Mouse (Mus musculus) liver, embryonic 14.5 days (tissue): ENCODE data around the gene Gm5294. TPM values are rescaled to one million over a fixed set of nuclear protein-coding genes. Genes with fewer than 3 reads are reported as not detected.

Experiments used
- ATAC-seq: fragments of 200-750 bp; cut with Nextera tagmentation; 2 replicates; pipeline ENCODE4 v1.8.0; 2017; ENCODE audit warnings: moderate number of reproducible peaks, mild to moderate bottlenecking, moderate library complexity; ENCODE audit not compliant: insufficient read depth
- DNase-seq, 3 experiments: peaks; one replicate each; pipeline ENCODE4 v3.0.0-alpha.2; 2012 to 2013; ENCODE audit warnings: low read depth in 3 of 3, low spot score in 3 of 3
- H3K27ac ChIP-seq: fragments of 300-500 bp; sonication (generic); 2 replicates; pipeline ENCODE4 v1.5.1; 2014; ENCODE audit warnings: moderate library complexity, mild to moderate bottlenecking, control low read depth, inconsistent platforms
- H3K27me3 ChIP-seq: fragments of 300-500 bp; sonication (generic); 2 replicates; pipeline ENCODE4 v1.6.1; 2014; ENCODE audit warnings: mild to moderate bottlenecking, low read length, moderate library complexity; ENCODE audit not compliant: control insufficient read depth, insufficient read depth
- H3K36me3 ChIP-seq: fragments of 300-500 bp; sonication (generic); replicated peaks from 2 replicates; pipeline ENCODE4 v1.6.1; 2014; ENCODE audit warnings: low read depth; ENCODE audit not compliant: control insufficient read depth, insufficient read depth
- H3K4me1 ChIP-seq, 2 experiments: fragments of 200-500 bp in 1 of 2; fragments of 300-500 bp in 1 of 2; sonication (generic) in 1 of 2; replicated peaks; 2 replicates each; pipeline ENCODE4 v1.6.1; 2012 to 2014; ENCODE audit warnings: antibody characterized with exemption in 1 of 2, inconsistent platforms in 1 of 2, low read length in 1 of 2; ENCODE audit not compliant: control insufficient read depth in 2 of 2, insufficient read depth in 2 of 2
- H3K4me2 ChIP-seq: fragments of 300-500 bp; sonication (generic); 2 replicates; pipeline ENCODE4 v1.6.1; 2014; ENCODE audit warnings: low read depth, mild to moderate bottlenecking, control low read depth, moderate library complexity
- H3K4me3 ChIP-seq, 2 experiments: fragments of 200-500 bp in 1 of 2; fragments of 300-500 bp in 1 of 2; sonication (generic) in 1 of 2; 2 replicates each; pipeline ENCODE4 v1.5.1; 2012 to 2014; ENCODE audit warnings: low read depth in 2 of 2, low read length in 2 of 2, mild to moderate bottlenecking in 2 of 2, control low read depth in 1 of 2, inconsistent platforms in 1 of 2, moderate library complexity in 1 of 2; ENCODE audit not compliant: insufficient read depth in 1 of 2
- H3K9ac ChIP-seq: fragments of 300-500 bp; sonication (generic); replicated peaks from 2 replicates; pipeline ENCODE4 v1.6.1; 2014; ENCODE audit warnings: mild to moderate bottlenecking, control low read depth, moderate library complexity
- H3K9me3 ChIP-seq: fragments of 300-500 bp; sonication (generic); 2 replicates; pipeline ENCODE4 v1.6.1; 2016; ENCODE audit warnings: low read length, mixed read lengths; ENCODE audit not compliant: control insufficient read depth
- CTCF ChIP-seq: IDR thresholded peaks from 2 replicates; pipeline ENCODE4 v1.5.1; 2016; ENCODE audit warnings: antibody characterized with exemption, low read depth, control low read depth
- EP300 ChIP-seq: IDR thresholded peaks from 2 replicates; pipeline ENCODE4 v1.6.1; 2016; ENCODE audit warnings: antibody characterized with exemption, low read depth
- WGBS: fragments of 180-500 bp; shearing (Covaris S2); extraction: QIAGEN DNeasy Blood & Tissue Kit; methylation state at CpG from one replicate; pipeline ENCODE4 v1.1.7; 2014; ENCODE audit not compliant: insufficient replicate concordance; 5-methylcytosine and 5-hydroxymethylcytosine counted together
- polyA plus RNA-seq, 2 experiments: library from polyadenylated mRNA; depleted of rRNA in 1 of 2; stranded (reverse) in 1 of 2; unstranded in 1 of 2; fragments of >200 nt; fragmentation: Nextera tagmentation in 1 of 2; extraction: Ambion mirVana in 1 of 2; gene quantifications; 2 replicates each; pipeline versions ENCODE4 v1.2.1 to v1.2.3; 2012 to 2014

The Gm5294 gene
- polyA plus RNA-seq, 2 experiments = not detected

- Histone ChIP-seq H3K9ac (no peak overlapping the region), H3K27me3 (no peaks in the 10 kb centered on the region), H3K4me1 (no peaks in the 10 kb centered on the region), H3K27ac (no peak overlapping the region), H3K4me2 (no peak overlapping the region), H3K36me3 (no peaks in the 10 kb centered on the region), H3K4me3 (no peak overlapping the region), H3K9me3 (no peaks in the 10 kb centered on the region)
- no peak for DNase-seq
- no peak for ATAC-seq
- no peak for TF ChIP-seq EP300
- TF ChIP-seq CTCF = no peak
- WGBS = 48% methylated on average over 4 of the region's 4 CpGs
Observed at GRCm38 (mm10) chr5:138846506-138846905, 26.6 kb downstream of the Gm5294 start.

- no peak overlapping the region for H3K4me3 ChIP-seq
- no peaks in the 10 kb centered on the region for H3K4me1 ChIP-seq
- peak; percentile 45 to 50 (median 47) for DNase-seq
- H3K27me3 ChIP-seq = no peaks in the 10 kb centered on the region
- WGBS = 11% methylated on average over 7 of the region's 7 CpGs
- H3K36me3 ChIP-seq = no peaks in the 10 kb centered on the region
- TF ChIP-seq EP300 (no peak), CTCF (peak; percentile 98)
- ATAC-seq = peak; percentile 57; the same call in 1 of the 2 replicates
- no peaks in the 10 kb centered on the region for H3K9me3 ChIP-seq
- H3K27ac ChIP-seq = no peak overlapping the region
- no peak overlapping the region for H3K9ac ChIP-seq
- no peak overlapping the region for H3K4me2 ChIP-seq
Observed at GRCm38 (mm10) chr5:138848102-138848501, 28.2 kb downstream of the Gm5294 start.

- Histone ChIP-seq H3K27me3 (no peaks in the 10 kb centered on the region), H3K27ac (no peak overlapping the region), H3K4me2 (no peak overlapping the region), H3K4me1 (no peaks in the 10 kb centered on the region), H3K4me3 (no peak overlapping the region), H3K36me3 (no peaks in the 10 kb centered on the region), H3K9me3 (no peaks in the 10 kb centered on the region), H3K9ac (no peak overlapping the region)
- TF ChIP-seq EP300 = no peak
- TF ChIP-seq CTCF = no peak
- ATAC-seq = no peak
- 66% methylated on average over 23 of the region's 23 CpGs for WGBS
- DNase-seq = no peak
Observed at GRCm38 (mm10) chr5:138849682-138850461, 30.0 kb downstream of the Gm5294 start.

GRCm38 (mm10) chr5:138850462-138850844, 30.6 kb downstream of the Gm5294 start:
- no peak for ATAC-seq
- DNase-seq = no peak
- Histone ChIP-seq H3K4me2 (no peak overlapping the region), H3K27me3 (no peaks in the 10 kb centered on the region), H3K4me1 (no peaks in the 10 kb centered on the region), H3K36me3 (no peaks in the 10 kb centered on the region), H3K9me3 (no peaks in the 10 kb centered on the region), H3K27ac (no peak overlapping the region), H3K4me3 (no peak overlapping the region), H3K9ac (no peak overlapping the region)
- 60% methylated on average over 5 of the region's 5 CpGs for WGBS
- TF ChIP-seq CTCF (no peak), EP300 (no peak)

GRCm38 (mm10) chr5:138851296-138851780, 31.5 kb downstream of the Gm5294 start:
- H3K27me3 ChIP-seq = no peaks in the 10 kb centered on the region
- no peaks in the 10 kb centered on the region for H3K9me3 ChIP-seq
- DNase-seq (no peak), ATAC-seq (no peak)
- no peak overlapping the region for H3K9ac ChIP-seq
- H3K36me3 ChIP-seq = no peaks in the 10 kb centered on the region
- TF ChIP-seq CTCF = no peak
- no peak for TF ChIP-seq EP300
- H3K4me3 ChIP-seq = no peak overlapping the region
- 67% methylated on average over 5 of the region's 5 CpGs for WGBS
- H3K4me1 ChIP-seq = no peaks in the 10 kb centered on the region
- H3K4me2 ChIP-seq = no peak overlapping the region
- no peak overlapping the region for H3K27ac ChIP-seq
